Mouse (Mus musculus) olfactory bulb, adult 2 months (tissue): ENCODE data around the gene Triobp.

Experiments used
- CTCF ChIP-seq: fragments of 200-500 bp; IDR thresholded peaks from 2 replicates; pipeline ENCODE4 v1.5.1; 2012; ENCODE audit warnings: low read depth, mild to moderate bottlenecking, low read length, moderate library complexity; ENCODE audit not compliant: insufficient read depth
- POLR2A ChIP-seq: fragments of 200-500 bp; IDR thresholded peaks from 2 replicates; pipeline ENCODE4 v1.6.1; 2012; ENCODE audit warnings: mild to moderate bottlenecking, low read depth, low read length, moderate library complexity; ENCODE audit not compliant: insufficient read depth

DNA sequence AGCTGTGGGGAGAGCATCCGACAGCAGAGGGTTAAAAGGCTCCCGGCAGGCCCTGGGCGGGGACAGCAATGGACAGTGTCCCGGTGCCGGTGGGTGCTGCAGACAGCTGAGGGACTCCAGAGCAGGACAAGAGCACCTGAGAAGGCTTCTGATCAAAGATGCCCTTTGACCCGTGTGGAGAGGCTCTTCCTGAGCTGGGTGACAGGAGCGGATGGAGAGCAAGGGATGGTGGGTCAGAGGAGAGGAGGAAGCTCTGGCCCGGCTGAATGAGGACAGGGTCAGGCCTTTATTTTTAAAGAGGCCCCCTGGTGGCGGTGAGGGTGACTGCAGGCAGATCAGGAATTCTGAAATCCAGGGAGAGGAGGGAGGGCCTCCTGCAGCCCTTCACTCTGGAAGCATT lies 4.9 kb upstream of the Triobp start:
- TF ChIP-seq CTCF (peak; percentile 89), POLR2A (no peak)
